Mouse (Mus musculus): ENCODE data around the gene Tubb3. TPM values are rescaled to one million over a fixed set of nuclear protein-coding genes. Genes with fewer than 3 reads are reported as not detected.
"Not testable (repeated sequence)": the region's sequence is repeated elsewhere in the genome, so short reads cannot be mapped to it uniquely, and the experiment has no call there.

Tubb3 gene
- polyA plus RNA-seq, 1 experiment from 2014 or later = 1,050 TPM

GRCm38 (mm10) chr8:123414997-123415696 is 3.9 kb downstream of the Tubb3 start:
- WGBS = 82% methylated on average over 5 of the region's 5 CpGs
- not testable (repeated sequence) for H3K27ac ChIP-seq; ATAC-seq (ENCODE audit: low FRiP score); H3K9me3 ChIP-seq (replicated peaks); H3K9ac ChIP-seq
- H3K4me2 ChIP-seq (replicated peaks) = peak overlapping the region; percentile 87
- H3K36me3 ChIP-seq = peaks cover 31% of the 10 kb centered on the region
- peaks cover 26% of the 10 kb centered on the region for H3K4me1 ChIP-seq
- H3K27me3 ChIP-seq = peaks cover 15% of the 10 kb centered on the region
- peak overlapping the region; percentile 61 for H3K4me3 ChIP-seq

GRCm38 (mm10) chr8:123415967-123416943 is 5.0 kb downstream of the Tubb3 start:
- ATAC-seq (ENCODE audit: low FRiP score) = no peak
- Histone ChIP-seq H3K27ac (peak overlapping the region; percentile 40; the same call in 1 of the 2 replicates), H3K9me3 (replicated peaks) (no peaks in the 10 kb centered on the region), H3K4me2 (replicated peaks) (peak overlapping the region; percentile 87), H3K36me3 (peaks cover 42% of the 10 kb centered on the region), H3K27me3 (peaks cover 12% of the 10 kb centered on the region), H3K4me1 (peaks cover 21% of the 10 kb centered on the region), H3K9ac (no peak overlapping the region), H3K4me3 (peak overlapping the region; percentile 11; the same call in 1 of the 2 replicates)
- WGBS = 87% methylated on average over 8 of the region's 8 CpGs

DNA sequence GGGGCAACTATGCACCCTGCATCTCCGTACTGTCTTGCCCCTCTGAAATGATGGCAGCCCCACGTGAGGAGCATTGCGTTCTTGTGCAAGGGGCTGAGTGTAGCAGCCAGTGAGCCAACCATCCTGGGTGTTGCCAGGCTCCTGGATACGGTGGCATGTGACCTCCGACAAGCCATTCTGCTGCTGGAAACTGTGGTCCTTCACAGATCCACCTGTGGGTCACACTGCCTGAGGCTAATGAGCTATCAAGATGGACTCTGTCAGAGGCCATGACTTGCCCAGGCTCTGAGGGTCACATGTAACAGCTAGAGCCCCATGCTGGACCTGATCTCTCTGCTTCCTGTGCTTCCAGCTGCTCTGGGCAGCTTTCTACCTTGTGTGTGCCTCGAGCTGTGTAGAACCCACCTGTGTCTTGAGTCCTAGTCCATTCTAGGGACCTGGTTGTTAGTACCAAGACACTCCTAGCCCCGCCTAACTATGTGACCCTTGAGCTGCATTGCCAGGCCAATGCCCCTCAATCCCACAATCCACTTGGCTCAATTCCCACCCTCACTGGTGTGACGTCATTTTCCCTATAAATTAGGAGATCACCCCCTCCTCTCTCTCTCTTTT is 5.8 kb downstream of the Tubb3 start:
- H3K4me2 ChIP-seq (replicated peaks) = peak overlapping the region; percentile 87
- peak overlapping the region; percentile 11; the same call in 1 of the 2 replicates for H3K4me3 ChIP-seq
- peaks cover 21% of the 10 kb centered on the region for H3K4me1 ChIP-seq
- no peak for ATAC-seq (ENCODE audit: low FRiP score)
- H3K9ac ChIP-seq = no peak overlapping the region
- H3K27ac ChIP-seq = peak overlapping the region; percentile 40; the same call in 1 of the 2 replicates
- 80% methylated on average over 8 of the region's 8 CpGs for WGBS
- H3K36me3 ChIP-seq = peaks cover 47% of the 10 kb centered on the region
- H3K9me3 ChIP-seq (replicated peaks) = no peaks in the 10 kb centered on the region
- peaks cover 4% of the 10 kb centered on the region for H3K27me3 ChIP-seq

DNA sequence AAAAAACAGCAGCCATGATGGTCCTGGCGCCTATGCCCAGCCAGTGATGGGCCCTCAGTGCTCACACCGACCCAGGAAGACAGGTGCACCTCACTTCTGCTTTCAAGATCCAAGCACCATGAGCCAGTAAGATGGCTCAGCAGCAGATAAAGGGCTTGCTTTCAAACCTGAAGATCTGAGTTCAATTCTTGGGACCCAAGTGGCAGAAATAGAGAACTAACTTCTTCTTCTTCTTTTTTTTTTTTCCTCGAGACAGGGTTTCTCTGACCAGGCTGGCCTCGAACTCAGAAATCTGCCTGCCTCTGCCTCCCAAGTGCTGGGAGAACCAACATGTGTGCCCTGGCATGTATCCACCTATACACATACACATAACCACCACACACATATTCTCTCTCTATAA is 8.5 kb downstream of the Tubb3 start:
- 86% methylated on average over 4 of the region's 4 CpGs for WGBS
- H3K36me3 ChIP-seq = peaks cover 47% of the 10 kb centered on the region

GRCm38 (mm10) chr8:123420525-123421281 is 9.5 kb downstream of the Tubb3 start:
- 92% methylated on average over 34 of the region's 34 CpGs for WGBS
- no peaks in the 10 kb centered on the region for H3K27me3 ChIP-seq
- no peaks in the 10 kb centered on the region for H3K9me3 ChIP-seq (replicated peaks)
- peak; percentile 25; the same call in 1 of the 2 replicates for ATAC-seq (ENCODE audit: low FRiP score)
- no peak overlapping the region for H3K4me3 ChIP-seq
- peaks cover 47% of the 10 kb centered on the region for H3K36me3 ChIP-seq
- H3K9ac ChIP-seq = no peak overlapping the region
- H3K4me1 ChIP-seq = peaks cover 16% of the 10 kb centered on the region
- no peak overlapping the region for H3K27ac ChIP-seq
- no peak overlapping the region for H3K4me2 ChIP-seq (replicated peaks)

More for the DNA sequence above, 8.5 kb downstream of the Tubb3 start:
- no peak overlapping the region for H3K27ac ChIP-seq
- no peak overlapping the region for H3K4me3 ChIP-seq
- no peak overlapping the region for H3K4me2 ChIP-seq (replicated peaks)
- no peaks in the 10 kb centered on the region for H3K9me3 ChIP-seq (replicated peaks)
- peaks cover 16% of the 10 kb centered on the region for H3K4me1 ChIP-seq
- no peaks in the 10 kb centered on the region for H3K27me3 ChIP-seq
- no peak for ATAC-seq (ENCODE audit: low FRiP score)
- no peak overlapping the region for H3K9ac ChIP-seq

- no peak for ATAC-seq (ENCODE audit: low FRiP score)
Observed at GRCm38 (mm10) chr8:123421325-123421724, 10.1 kb downstream of the Tubb3 start.

DNA sequence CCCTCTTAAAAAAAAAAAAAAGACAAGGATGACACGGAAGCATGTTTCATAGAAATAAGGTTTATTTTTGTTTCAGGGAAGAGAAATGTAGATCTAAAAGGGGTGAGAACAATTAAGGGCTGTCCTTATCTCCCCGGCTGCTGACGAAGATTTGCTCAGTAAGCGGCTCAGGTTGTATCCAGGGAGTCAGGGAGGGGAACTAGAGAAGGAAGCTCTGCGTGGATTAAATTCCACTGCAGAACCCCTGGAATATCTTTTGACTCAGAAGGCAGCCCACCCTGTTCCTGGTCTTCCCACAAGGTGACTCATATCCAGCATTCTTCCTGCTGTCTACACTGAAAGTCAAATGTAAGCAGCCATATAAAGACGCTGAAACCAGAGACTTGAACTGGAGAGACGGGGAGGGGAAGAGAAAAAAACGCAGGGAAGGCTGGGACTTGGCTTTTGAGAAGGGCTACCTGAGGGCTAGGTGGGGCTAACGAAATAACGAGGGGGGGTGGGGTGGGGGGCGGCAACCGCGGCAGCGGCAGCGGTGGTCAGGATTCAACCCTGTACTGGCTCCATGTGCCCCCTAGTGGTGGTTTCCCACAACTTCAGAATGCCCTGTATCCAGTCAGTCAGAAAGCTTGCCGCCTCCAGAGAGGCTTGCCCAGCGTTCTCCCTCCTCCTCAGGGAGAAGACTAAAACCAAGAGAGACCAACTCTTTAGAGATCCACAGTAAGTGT is 11.0 kb downstream of the Tubb3 start:
- Histone ChIP-seq H3K4me2 (replicated peaks) (0 out of 2 replicates have a peak overlapping the region, but pooled peaks have one; percentile 19), H3K27ac (no peak overlapping the region), H3K9me3 (replicated peaks) (peaks cover 11% of the 10 kb centered on the region), H3K9ac (no peak overlapping the region), H3K27me3 (no peaks in the 10 kb centered on the region), H3K4me1 (peaks cover 8% of the 10 kb centered on the region), H3K36me3 (peaks cover 44% of the 10 kb centered on the region), H3K4me3 (no peak overlapping the region)
- WGBS = 17% methylated on average over 17 of the region's 17 CpGs
- ATAC-seq (ENCODE audit: low FRiP score) = no peak

More at GRCm38 (mm10) chr8:123421325-123421724, 10.1 kb downstream of the Tubb3 start:
- H3K9me3 ChIP-seq (replicated peaks) = peaks cover 2% of the 10 kb centered on the region; the same call in 1 of the 2 replicates
- no peak overlapping the region for H3K9ac ChIP-seq
- H3K27me3 ChIP-seq = no peaks in the 10 kb centered on the region
- peaks cover 47% of the 10 kb centered on the region for H3K36me3 ChIP-seq
- no peak overlapping the region for H3K4me2 ChIP-seq (replicated peaks)
- H3K27ac ChIP-seq = no peak overlapping the region
- peaks cover 16% of the 10 kb centered on the region for H3K4me1 ChIP-seq
- WGBS = 91% methylated on average over 19 of the region's 19 CpGs
- no peak overlapping the region for H3K4me3 ChIP-seq

- Histone ChIP-seq H3K9ac (no peak overlapping the region), H3K27me3 (no peaks in the 10 kb centered on the region), H3K27ac (no peak overlapping the region), H3K4me3 (no peak overlapping the region), H3K9me3 (replicated peaks) (peaks cover 17% of the 10 kb centered on the region), H3K4me2 (replicated peaks) (no peak overlapping the region), H3K36me3 (peaks cover 40% of the 10 kb centered on the region), H3K4me1 (0 out of 2 replicates have a peak, but pooled peaks cover 4% of the 10 kb centered on the region)
- WGBS = 18% methylated on average over 3 of the region's 3 CpGs
- no peak for ATAC-seq (ENCODE audit: low FRiP score)
Observed at GRCm38 (mm10) chr8:123422781-123423159, 11.5 kb downstream of the Tubb3 start.

GRCm38 (mm10) chr8:123423441-123423840 is 12.2 kb downstream of the Tubb3 start, which contains the start of gene Def8:
Def8 (plus strand) TSS chr8:123423527.
- Histone ChIP-seq H3K36me3 (peaks cover 33% of the 10 kb centered on the region), H3K4me2 (replicated peaks) (0 out of 2 replicates have a peak within 1 kb of the TSS, but pooled peaks have one; percentile 19)

DNA sequence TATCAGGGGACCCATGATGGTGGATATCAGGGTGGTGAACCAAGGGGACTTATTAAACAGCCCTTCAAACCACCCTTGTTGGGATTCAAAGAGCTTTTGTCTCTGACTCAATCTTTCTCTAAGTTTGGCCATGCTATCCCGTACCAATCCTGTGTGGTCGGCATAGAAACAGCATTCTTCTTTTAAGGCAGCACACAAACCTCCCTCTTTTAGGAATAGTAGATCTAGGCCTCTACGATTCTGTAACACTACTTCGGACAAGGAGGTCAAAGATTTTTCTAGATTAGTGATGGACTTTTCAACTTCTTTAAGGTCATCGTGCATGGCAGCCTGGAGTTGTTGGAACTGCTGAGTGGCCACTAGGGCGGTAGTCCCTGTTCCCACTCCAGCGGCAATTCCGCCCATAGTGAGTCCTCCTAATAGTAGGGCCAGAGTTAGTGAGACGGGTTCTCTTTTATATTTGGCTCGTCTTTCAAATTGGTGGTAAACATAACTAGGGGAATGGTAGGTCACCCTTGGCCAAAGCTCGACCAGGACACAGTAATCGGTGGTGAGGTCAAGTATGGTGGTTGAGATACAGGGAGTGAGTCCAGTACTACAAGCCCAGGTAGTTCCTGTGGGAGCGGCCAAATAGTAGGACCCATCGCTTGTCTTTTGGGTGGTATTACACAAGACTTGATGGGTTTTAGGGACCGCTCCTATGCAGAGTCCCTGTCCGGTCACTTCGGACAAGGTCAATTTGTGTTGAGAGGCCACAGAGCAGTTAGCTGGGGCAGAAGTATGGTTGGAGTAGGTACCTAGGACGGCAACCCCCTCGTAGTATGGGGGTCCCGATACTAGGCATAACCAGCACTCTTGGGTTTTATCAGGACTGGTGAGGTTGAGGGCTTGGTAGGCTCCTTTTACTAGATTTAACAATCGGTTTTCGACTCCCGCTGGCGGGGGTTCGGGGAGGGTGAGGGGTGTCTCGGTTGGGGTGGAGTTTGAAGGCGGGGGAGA is 15.6 kb downstream of the Tubb3 start:
- H3K36me3 ChIP-seq = no peaks in the 10 kb centered on the region
- no peak for ATAC-seq (ENCODE audit: low FRiP score)
- H3K4me3 ChIP-seq = no peak overlapping the region
- no peak overlapping the region for H3K4me2 ChIP-seq (replicated peaks)
- WGBS = 97% methylated on average over 27 of the region's 27 CpGs
- no peaks in the 10 kb centered on the region for H3K27me3 ChIP-seq
- no peaks in the 10 kb centered on the region for H3K4me1 ChIP-seq
- no peak overlapping the region for H3K9ac ChIP-seq
- H3K27ac ChIP-seq = no peak overlapping the region
- H3K9me3 ChIP-seq (replicated peaks) = peaks cover 50% of the 10 kb centered on the region

More at GRCm38 (mm10) chr8:123423441-123423840, 12.2 kb downstream of the Tubb3 start, which contains the start of gene Def8:
- Histone ChIP-seq H3K9ac (no peak within 1 kb of the TSS), H3K27ac (no peak within 1 kb of the TSS), H3K4me3 (no peak within 1 kb of the TSS), H3K27me3 (no peaks in the 10 kb centered on the region), H3K9me3 (replicated peaks) (peaks cover 23% of the 10 kb centered on the region), H3K4me1 (no peaks in the 10 kb centered on the region)
- WGBS = 78% methylated on average over 7 of the region's 7 CpGs
- ATAC-seq (ENCODE audit: low FRiP score) = no peak

Data from hindbrain, embryonic 12.5 days (tissue).